Mouse (Mus musculus) cortical plate, adult 2 months (tissue): ENCODE measurements around the gene Wdr63. TPM values are rescaled to one million over a fixed set of nuclear protein-coding genes. Genes with fewer than 3 reads are reported as not detected.

Experiments used
- H3K27ac ChIP-seq: fragments of 200-500 bp; 2 replicates; pipeline ENCODE4 v1.5.1; 2012; ENCODE audit warnings: low read length, control low read depth, inconsistent platforms; ENCODE audit not compliant: insufficient read depth
- H3K4me1 ChIP-seq: fragments of 200-500 bp; 2 replicates; pipeline ENCODE4 v1.6.1; 2011; ENCODE audit warnings: low read length; ENCODE audit not compliant: control insufficient read depth, insufficient read depth
- H3K4me3 ChIP-seq: fragments of 200-500 bp; 2 replicates; pipeline ENCODE4 v1.5.1; 2011; ENCODE audit warnings: mild to moderate bottlenecking, low read length, control low read depth; ENCODE audit not compliant: insufficient read depth
- CTCF ChIP-seq: fragments of 200-500 bp; IDR thresholded peaks from 2 replicates; pipeline ENCODE4 v1.5.1; 2011; ENCODE audit warnings: mild to moderate bottlenecking, control low read depth, low read length; ENCODE audit not compliant: insufficient read depth; ENCODE audit errors: extremely low read depth
- POLR2A ChIP-seq: fragments of 200-500 bp; IDR thresholded peaks from 2 replicates; pipeline ENCODE4 v1.6.1; 2011; ENCODE audit warnings: mild to moderate bottlenecking, low read length, control low read depth; ENCODE audit not compliant: insufficient read depth; ENCODE audit errors: extremely low read depth
- polyA plus RNA-seq: library from polyadenylated mRNA; depleted of rRNA; stranded (reverse); fragments of >200 nt; gene quantifications from 2 replicates; pipeline ENCODE4 v1.2.3, GENCODE M21; 2012; rRNA removed

Gene Wdr63
- 0.21 and 0.31 TPM in 2 replicates for polyA plus RNA-seq

DNA sequence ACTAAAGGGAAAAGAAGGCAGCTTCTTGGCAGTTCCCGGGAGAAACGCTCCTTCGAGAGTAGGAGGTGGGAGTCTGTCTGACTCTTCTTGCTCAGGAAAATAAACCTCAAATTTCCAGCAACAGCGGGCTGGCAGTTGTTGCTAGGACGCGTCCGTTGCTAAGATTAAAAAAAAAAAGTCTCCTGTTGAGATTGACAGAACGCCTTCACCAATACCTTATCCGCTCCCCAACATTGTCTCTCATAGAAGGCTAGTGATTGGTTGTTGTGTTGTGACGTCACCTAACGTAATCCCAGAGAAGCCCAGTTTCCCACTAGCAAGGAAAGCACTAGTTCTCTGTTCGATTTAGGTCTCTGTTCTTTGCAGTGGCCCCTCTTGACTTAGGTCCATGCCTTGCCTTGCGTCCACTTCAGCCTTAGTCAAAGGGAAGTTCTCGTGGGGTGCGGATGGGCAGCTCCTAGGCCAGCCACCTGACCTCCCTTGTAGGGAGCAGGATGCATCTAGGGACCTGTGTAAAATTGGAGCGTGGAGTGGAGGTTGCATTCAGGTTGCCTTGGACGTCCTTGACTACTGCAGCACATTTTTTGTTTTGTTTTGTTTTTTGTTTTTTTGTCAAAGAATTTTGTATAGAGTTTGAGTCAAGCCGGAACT, at the start of gene Wdr63:
Gene Wdr63 (minus strand): TSS at position 210 of the 651 bp plus-strand sequence.
- H3K4me3 ChIP-seq, result peak within 1 kb of the TSS; percentile 41
- no peak within 1 kb of the TSS for H3K27ac ChIP-seq
- TF ChIP-seq CTCF (no peak), POLR2A (no peak)
- no peaks in the 10 kb centered on the region for H3K4me1 ChIP-seq

DNA sequence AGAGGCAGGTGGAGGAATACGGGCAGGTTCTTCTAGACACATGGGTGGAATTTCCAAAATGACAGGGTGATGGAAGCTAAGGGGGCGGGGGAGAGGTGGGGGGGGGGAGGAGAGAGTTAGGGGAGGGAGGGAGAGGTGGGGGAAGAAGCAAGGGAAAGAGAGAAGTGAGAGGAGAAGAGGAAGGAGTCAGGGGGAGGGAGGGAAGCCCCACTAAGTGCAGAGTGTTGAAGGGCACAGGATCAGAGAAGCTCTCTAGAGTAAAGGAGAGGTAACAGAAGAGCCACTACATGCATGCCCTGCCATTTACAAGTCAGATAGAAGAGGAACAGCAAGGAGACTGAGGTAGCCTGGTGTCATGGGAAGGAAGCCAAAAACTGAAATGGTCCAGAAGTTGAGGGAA, 48.9 kb upstream of the Wdr63 start:
- no peak overlapping the region for H3K4me3 ChIP-seq
- TF ChIP-seq CTCF (no peak), POLR2A (no peak)
- no peak overlapping the region for H3K27ac ChIP-seq
- no peaks in the 10 kb centered on the region for H3K4me1 ChIP-seq

GRCm38 (mm10) chr3:146155628-146156576, 48.0 kb upstream of the Wdr63 start:
- Histone ChIP-seq H3K4me3 (no peak overlapping the region), H3K27ac (no peak overlapping the region), H3K4me1 (no peaks in the 10 kb centered on the region)
- no peak for TF ChIP-seq POLR2A
- TF ChIP-seq CTCF, result no peak

GRCm38 (mm10) chr3:146153862-146154611, 46.1 kb upstream of the Wdr63 start:
- no peak for TF ChIP-seq CTCF
- no peak for TF ChIP-seq POLR2A
- Histone ChIP-seq H3K4me3 (no peak overlapping the region), H3K4me1 (no peaks in the 10 kb centered on the region), H3K27ac (no peak overlapping the region)

GRCm38 (mm10) chr3:146152913-146153312, 45.0 kb upstream of the Wdr63 start:
- no peak overlapping the region for H3K27ac ChIP-seq
- H3K4me3 ChIP-seq, result no peak overlapping the region
- no peak for TF ChIP-seq CTCF
- TF ChIP-seq POLR2A, result no peak
- H3K4me1 ChIP-seq, result no peaks in the 10 kb centered on the region

GRCm38 (mm10) chr3:146152348-146152747, 44.4 kb upstream of the Wdr63 start:
- Histone ChIP-seq H3K4me1 (no peaks in the 10 kb centered on the region), H3K4me3 (no peak overlapping the region), H3K27ac (no peak overlapping the region)
- TF ChIP-seq POLR2A (no peak), CTCF (no peak)

GRCm38 (mm10) chr3:146151755-146152154, 43.8 kb upstream of the Wdr63 start:
- Histone ChIP-seq H3K4me1 (no peaks in the 10 kb centered on the region), H3K27ac (no peak overlapping the region), H3K4me3 (no peak overlapping the region)
- no peak for TF ChIP-seq CTCF
- no peak for TF ChIP-seq POLR2A

- H3K27ac ChIP-seq, result no peak overlapping the region
- H3K4me3 ChIP-seq, result no peak overlapping the region
- H3K4me1 ChIP-seq, result no peaks in the 10 kb centered on the region
- TF ChIP-seq CTCF, result no peak
- no peak for TF ChIP-seq POLR2A
These were observed 43.4 kb upstream of the Wdr63 start for GRCm38 (mm10) chr3:146151328-146151727.

GRCm38 (mm10) chr3:146150560-146150959, 42.6 kb upstream of the Wdr63 start:
- Histone ChIP-seq H3K4me1 (no peaks in the 10 kb centered on the region; the same call in 1 of the 2 replicates), H3K4me3 (no peak overlapping the region), H3K27ac (no peak overlapping the region)
- no peak for TF ChIP-seq POLR2A
